Mouse (Mus musculus): ENCODE results near the gene Rad54l.

GRCm38 (mm10) chr4:116097211-116097610 is 26.3 kb downstream of the Rad54l start:
- TF ChIP-seq POLR2A (IDR thresholded peaks at IDR 0.05; ENCODE audit: insufficient read depth, low read depth, low read length) (no peak), CTCF (IDR thresholded peaks at IDR 0.05; ENCODE audit: insufficient read depth, low read depth, low read length) (no peak)

All from olfactory bulb, adult 2 months (tissue).